Mouse (Mus musculus) adrenal gland, adult 10 weeks (tissue): ENCODE results near the gene Gm13289. TPM values are rescaled to one million over a fixed set of nuclear protein-coding genes. Genes with fewer than 3 reads are reported as not detected.

ENCODE experiments used
- polyA plus RNA-seq: library from polyadenylated mRNA; stranded (reverse); fragments of 350-450 nt; fragmentation: Illumina TruSeq; extraction: RNeasy Lipid Tissue Mini Kit (QIAGEN cat#74804); gene quantifications from one replicate; pipeline ENCODE4 v1.2.3, GENCODE M21; 2014; ENCODE audit warnings: low read depth, low replicate concordance

Gene Gm13289
- polyA plus RNA-seq: not detected

GRCm38 (mm10) chr4:88776622-88777021 lies at the start of gene Gm13289:
Gm13289 (plus strand) TSS chr4:88776922.

GRCm38 (mm10) chr4:88754818-88755340 lies 21.8 kb upstream of the Gm13289 start, which contains the start of gene Gm13271:
Gm13271 (plus strand) TSS chr4:88754868.

GRCm38 (mm10) chr4:88759610-88760268 lies 17.0 kb upstream of the Gm13289 start, which contains the start of gene Gm13283:
Gm13283 (plus strand) TSS chr4:88760119.

DNA sequence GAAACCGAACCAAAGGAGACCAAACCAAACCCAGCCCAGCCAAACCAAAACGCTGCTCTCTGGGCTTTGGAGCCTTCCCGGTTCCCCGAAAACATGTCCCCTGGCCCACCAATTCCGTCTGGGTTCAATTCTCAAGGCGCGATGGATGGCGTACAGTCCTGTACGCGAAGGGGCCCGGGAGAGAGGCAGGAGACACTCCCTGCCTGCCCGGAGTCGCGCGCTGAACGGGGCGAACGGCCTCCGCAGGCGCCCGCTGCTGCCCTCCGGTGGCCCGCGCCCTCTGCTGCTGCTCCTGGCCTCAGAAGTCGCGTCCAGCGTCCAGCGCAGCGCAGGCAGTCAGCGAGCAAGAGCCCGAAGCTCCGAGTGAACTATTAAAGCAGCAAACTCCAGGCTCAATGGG lies 3.2 kb upstream of the Gm13289 start, which contains the start of gene Gm13290:
Gm13290 (plus strand) TSS at position 301 of the 400 bp plus-strand sequence.

GRCm38 (mm10) chr4:88779550-88779949 lies 2.8 kb downstream of the Gm13289 start, which contains the start of gene Gm13272:
Gm13272 (plus strand) TSS chr4:88779850.

DNA sequence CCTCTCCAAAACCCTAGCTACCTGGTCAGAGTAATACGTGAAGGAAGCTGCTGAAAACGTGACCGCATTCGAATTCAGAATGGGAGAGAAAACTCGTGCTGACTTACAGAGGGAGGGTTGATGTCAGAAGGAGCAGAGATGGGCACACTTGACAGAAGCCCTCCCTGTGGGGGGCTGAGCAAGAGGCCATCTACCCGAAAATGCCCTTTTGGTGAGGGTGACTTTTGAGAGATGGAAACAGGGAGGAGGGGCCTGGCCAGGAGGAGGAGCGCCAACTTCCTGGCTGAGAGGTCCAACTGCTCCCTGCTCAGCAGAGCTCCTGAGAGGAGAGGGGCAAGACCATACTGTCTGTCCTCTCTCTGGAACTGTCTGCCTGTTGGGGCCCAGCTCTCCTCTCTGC lies 5.1 kb downstream of the Gm13289 start, which contains the start of gene Ifnz:
Ifnz (plus strand) TSS at position 301 of the 400 bp plus-strand sequence.

GRCm38 (mm10) chr4:88785409-88785808 lies 8.7 kb downstream of the Gm13289 start, which contains the start of gene Gm13276:
Gm13276 (plus strand) TSS chr4:88785709.

GRCm38 (mm10) chr4:88788402-88788801 lies 11.7 kb downstream of the Gm13289 start, which contains the start of gene Gm13277:
Gm13277 (plus strand) TSS chr4:88788632.

GRCm38 (mm10) chr4:88791250-88791649 lies 14.5 kb downstream of the Gm13289 start, which contains the start of gene Gm13278:
Gm13278 (plus strand) TSS chr4:88791550.

GRCm38 (mm10) chr4:88793936-88794675 lies 17.4 kb downstream of the Gm13289 start, which contains the start of gene Gm13275:
Gm13275 (plus strand) TSS chr4:88794487.

GRCm38 (mm10) chr4:88797097-88797496 lies 20.4 kb downstream of the Gm13289 start, which contains the start of gene Gm13279:
Gm13279 (plus strand) TSS chr4:88797397.

GRCm38 (mm10) chr4:88799365-88799764 lies 22.6 kb downstream of the Gm13289 start, which contains the start of gene Gm13285:
Gm13285 (plus strand) TSS chr4:88799665.

GRCm38 (mm10) chr4:88802954-88803353 lies 26.2 kb downstream of the Gm13289 start, which contains the start of gene Gm13287:
Gm13287 (plus strand) TSS chr4:88803254.

GRCm38 (mm10) chr4:88805231-88805630 lies 28.5 kb downstream of the Gm13289 start, which contains the start of gene Gm13288:
Gm13288 (plus strand) TSS chr4:88805531.

GRCm38 (mm10) chr4:88815928-88816327 lies 39.2 kb downstream of the Gm13289 start, which contains the start of gene Ifna7:
Ifna7 (plus strand) TSS chr4:88816228.

GRCm38 (mm10) chr4:88819659-88820058 lies 42.9 kb downstream of the Gm13289 start, which contains the start of gene Ifna11:
Ifna11 (plus strand) TSS chr4:88819959.

Other genes starting within 250 kb of the Gm13289 start
- not detected for gene Ifna15, start 218.7 kb upstream of the Gm13289 start, polyA plus RNA-seq
- not detected for gene Ifna14, start 205.1 kb upstream of the Gm13289 start, polyA plus RNA-seq
- not detected for gene Ifna9, start 184.5 kb upstream of the Gm13289 start, polyA plus RNA-seq
- gene Ifna12, start 173.5 kb upstream of the Gm13289 start, polyA plus RNA-seq: not detected
- gene C87499, start 142.5 kb upstream of the Gm13289 start, polyA plus RNA-seq: not detected
- not detected for gene Ifna13, start 132.5 kb upstream of the Gm13289 start, polyA plus RNA-seq
- not detected for gene Ifna16, start 100.0 kb upstream of the Gm13289 start, polyA plus RNA-seq
- gene Ifna2, start 93.0 kb upstream of the Gm13289 start, polyA plus RNA-seq: not detected
- not detected for gene Ifnab, start 85.6 kb upstream of the Gm13289 start, polyA plus RNA-seq
- gene Gm26566, start 55.1 kb upstream of the Gm13289 start, polyA plus RNA-seq: not detected
- gene Klhl9, start 54.5 kb upstream of the Gm13289 start, polyA plus RNA-seq: 192 TPM
- gene Gm13271, start 22.1 kb upstream of the Gm13289 start, polyA plus RNA-seq: not detected
- not detected for gene Gm13283, start 16.8 kb upstream of the Gm13289 start, polyA plus RNA-seq
- gene Gm13290, start 3.1 kb upstream of the Gm13289 start, polyA plus RNA-seq: not detected
- gene Gm13272, start 2.9 kb downstream of the Gm13289 start, polyA plus RNA-seq: not detected
- gene Ifnz, start 5.2 kb downstream of the Gm13289 start, polyA plus RNA-seq: not detected
- not detected for gene Gm13276, start 8.8 kb downstream of the Gm13289 start, polyA plus RNA-seq
- not detected for gene Gm13277, start 11.7 kb downstream of the Gm13289 start, polyA plus RNA-seq
- gene Gm13278, start 14.6 kb downstream of the Gm13289 start, polyA plus RNA-seq: not detected
- not detected for gene Gm13275, start 17.6 kb downstream of the Gm13289 start, polyA plus RNA-seq
- gene Gm13279, start 20.5 kb downstream of the Gm13289 start, polyA plus RNA-seq: not detected
- not detected for gene Gm13285, start 22.7 kb downstream of the Gm13289 start, polyA plus RNA-seq
- gene Gm13287, start 26.3 kb downstream of the Gm13289 start, polyA plus RNA-seq: not detected
- not detected for gene Gm13288, start 28.6 kb downstream of the Gm13289 start, polyA plus RNA-seq
- not detected for gene Ifna7, start 39.3 kb downstream of the Gm13289 start, polyA plus RNA-seq
- gene Ifna11, start 43.0 kb downstream of the Gm13289 start, polyA plus RNA-seq: not detected
- gene Ifna6, start 50.5 kb downstream of the Gm13289 start, polyA plus RNA-seq: not detected
- gene Ifna5, start 58.6 kb downstream of the Gm13289 start, polyA plus RNA-seq: not detected
- gene Ifna4, start 64.9 kb downstream of the Gm13289 start, polyA plus RNA-seq: not detected
- not detected for gene Ifna1, start 73.2 kb downstream of the Gm13289 start, polyA plus RNA-seq
- gene Ifne, start 103.3 kb downstream of the Gm13289 start, polyA plus RNA-seq: not detected